Mouse (Mus musculus) forebrain, embryonic 12.5 days (tissue): Measurements from ENCODE around the gene Phyhipl. TPM values are rescaled to one million over a fixed set of nuclear protein-coding genes. Genes with fewer than 3 reads are reported as not detected.

Experiments used
- ATAC-seq: fragments of 200-750 bp; cut with Nextera tagmentation; 2 replicates; pipeline ENCODE4 v1.8.0; 2017; ENCODE audit warnings: moderate TSS enrichment; ENCODE audit not compliant: low FRiP score
- H3K27ac ChIP-seq: fragments of 300-500 bp; sonication (generic); 2 replicates; pipeline ENCODE4 v1.5.1; 2016; ENCODE audit warnings: mild to moderate bottlenecking
- H3K27me3 ChIP-seq: fragments of 300-500 bp; sonication (generic); 2 replicates; pipeline ENCODE4 v1.6.1; 2016; ENCODE audit warnings: mild to moderate bottlenecking
- H3K36me3 ChIP-seq: fragments of 300-500 bp; sonication (generic); replicated peaks from 2 replicates; pipeline ENCODE4 v1.6.1; 2016; ENCODE audit warnings: mild to moderate bottlenecking
- H3K4me1 ChIP-seq: fragments of 300-500 bp; sonication (generic); 2 replicates; pipeline ENCODE4 v1.6.1; 2016
- H3K4me2 ChIP-seq: fragments of 300-500 bp; sonication (generic); 2 replicates; pipeline ENCODE4 v1.6.1; 2016; ENCODE audit warnings: mild to moderate bottlenecking, moderate library complexity
- H3K4me3 ChIP-seq: fragments of 300-500 bp; sonication (generic); replicated peaks from 2 replicates; pipeline ENCODE4 v1.5.1; 2016; ENCODE audit warnings: mild to moderate bottlenecking
- H3K9ac ChIP-seq: fragments of 300-500 bp; sonication (generic); 2 replicates; pipeline ENCODE4 v1.6.1; 2016; ENCODE audit warnings: mild to moderate bottlenecking
- H3K9me3 ChIP-seq: fragments of 300-500 bp; sonication (generic); 2 replicates; pipeline ENCODE4 v1.6.1; 2016
- WGBS: fragments of 180-500 bp; shearing (Covaris S2); methylation state at CpG from one replicate; pipeline ENCODE4 v1.1.7; 2016; 5-methylcytosine and 5-hydroxymethylcytosine counted together
- polyA plus RNA-seq: library from polyadenylated mRNA; unstranded; fragments of >200 nt; fragmentation: Nextera tagmentation; extraction: Ambion mirVana; gene quantifications from 2 replicates; pipeline ENCODE4 v1.2.1, GENCODE M21; 2016

The Phyhipl gene
- polyA plus RNA-seq, 1 experiment from 2014 or later: 55.0 TPM

- H3K36me3 ChIP-seq: peaks cover 4% of the 10 kb centered on the region; the same call in 1 of the 2 replicates
- 0 out of 2 replicates have a peak overlapping the region, but pooled peaks have one; percentile 13 for H3K27ac ChIP-seq
- H3K4me3 ChIP-seq: peak overlapping the region; percentile 46
- H3K9me3 ChIP-seq: no peaks in the 10 kb centered on the region
- peak overlapping the region; percentile 57 for H3K9ac ChIP-seq
- 6% methylated on average over 14 of the region's 14 CpGs for WGBS
- peaks cover 15% of the 10 kb centered on the region for H3K27me3 ChIP-seq
- peak overlapping the region; percentile 77 for H3K4me2 ChIP-seq
- ATAC-seq: peak; percentile 50
- peaks cover 27% of the 10 kb centered on the region for H3K4me1 ChIP-seq
Measured at GRCm38 (mm10) chr10:70519640-70520099, 136.1 kb downstream of the Phyhipl start.

DNA sequence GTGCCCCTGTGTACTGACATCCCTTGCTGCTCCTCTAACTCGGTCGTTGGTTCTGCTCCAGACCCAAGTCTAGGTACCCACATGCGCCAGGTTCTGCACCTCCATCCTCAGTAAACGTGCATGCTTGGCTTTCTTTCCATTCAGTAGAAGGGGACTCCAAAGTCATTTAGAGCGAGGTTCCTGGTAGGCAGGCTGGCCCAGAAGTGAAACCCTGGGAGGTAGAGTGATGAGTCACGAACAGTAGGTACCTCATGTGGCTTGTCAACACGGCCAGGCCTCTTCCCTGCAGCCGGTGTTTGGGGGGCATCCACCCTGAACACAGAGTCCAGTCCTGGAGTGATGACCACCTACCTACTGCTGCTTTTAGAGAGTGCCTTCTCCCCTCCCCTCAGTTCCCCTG lies 139.1 kb downstream of the Phyhipl start:
- Histone ChIP-seq H3K4me3 (no peak overlapping the region), H3K36me3 (no peaks in the 10 kb centered on the region), H3K27ac (no peak overlapping the region), H3K27me3 (peaks cover 13% of the 10 kb centered on the region), H3K4me2 (no peak overlapping the region), H3K9ac (no peak overlapping the region), H3K9me3 (no peaks in the 10 kb centered on the region), H3K4me1 (peaks cover 24% of the 10 kb centered on the region)
- 95% methylated on average over 8 of the region's 8 CpGs for WGBS
- ATAC-seq: no peak

DNA sequence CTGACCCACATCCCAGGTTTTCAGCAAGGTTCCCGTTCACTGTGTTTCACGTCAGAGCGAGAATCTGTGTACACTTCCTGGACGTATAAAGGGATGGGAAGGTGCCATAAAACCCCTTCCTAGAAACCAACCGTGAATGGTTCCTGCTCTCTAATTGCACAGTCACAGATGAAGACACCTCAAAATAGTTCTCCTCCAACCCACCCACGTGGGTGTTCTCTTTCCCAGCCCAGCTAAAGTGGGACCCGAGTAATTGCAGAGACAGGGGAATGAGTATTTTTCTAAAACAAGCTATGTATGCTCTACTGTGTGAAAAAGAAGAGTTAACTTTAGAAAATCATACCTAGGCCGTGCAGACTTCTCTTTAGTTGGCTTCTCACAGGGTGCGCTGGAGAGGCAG lies 140.9 kb downstream of the Phyhipl start:
- H3K9me3 ChIP-seq: no peaks in the 10 kb centered on the region
- H3K9ac ChIP-seq: no peak overlapping the region
- peaks cover 9% of the 10 kb centered on the region for H3K4me1 ChIP-seq
- H3K27me3 ChIP-seq: peaks cover 10% of the 10 kb centered on the region
- no peak overlapping the region for H3K27ac ChIP-seq
- no peak for ATAC-seq
- no peak overlapping the region for H3K4me2 ChIP-seq
- no peaks in the 10 kb centered on the region for H3K36me3 ChIP-seq
- no peak overlapping the region for H3K4me3 ChIP-seq
- 93% methylated on average over 9 of the region's 9 CpGs for WGBS

DNA sequence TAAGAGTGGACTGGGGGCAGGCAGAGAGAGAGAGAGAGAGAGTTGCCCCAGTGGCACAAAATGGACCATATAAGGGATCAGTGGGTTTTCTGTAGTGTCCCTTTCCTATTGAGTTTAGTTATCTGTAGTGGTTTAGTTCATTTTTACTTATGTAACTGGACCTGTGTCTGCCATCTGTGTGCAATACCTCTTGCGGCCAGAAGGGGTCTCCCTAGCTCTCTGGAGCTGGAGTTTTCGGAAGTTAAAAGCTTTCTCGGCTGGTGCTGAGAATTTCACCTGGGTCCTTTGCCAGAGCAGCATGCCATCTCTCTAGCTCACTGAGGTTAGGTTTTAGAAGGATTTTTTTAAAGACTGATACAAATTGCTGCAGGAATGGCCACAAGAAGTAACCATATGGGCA lies 147.9 kb downstream of the Phyhipl start:
- H3K4me3 ChIP-seq: no peak overlapping the region
- H3K9me3 ChIP-seq: 0 out of 2 replicates have a peak, but pooled peaks cover 5% of the 10 kb centered on the region
- H3K4me2 ChIP-seq: no peak overlapping the region
- no peak overlapping the region for H3K27ac ChIP-seq
- H3K27me3 ChIP-seq: no peaks in the 10 kb centered on the region
- WGBS: 95% methylated on average over 3 of the region's 3 CpGs
- peaks cover 9% of the 10 kb centered on the region for H3K4me1 ChIP-seq
- no peak for ATAC-seq
- H3K36me3 ChIP-seq: no peaks in the 10 kb centered on the region
- no peak overlapping the region for H3K9ac ChIP-seq

Other genes starting within 250 kb of the Phyhipl start
- gene Fam13c, start 215.5 kb downstream of the Phyhipl start, polyA plus RNA-seq: 17.7 and 19.1 TPM in 2 replicates